Mouse (Mus musculus) monocyte, adult 5-6 weeks (primary cell): Measurements from ENCODE around the gene Mtmr2. TPM values are rescaled to one million over a fixed set of nuclear protein-coding genes. Genes with fewer than 3 reads are reported as not detected.

Experiments used
- total RNA-seq: library from RNA; stranded (forward); fragments of 200-1000, 200-491, 200-594 nt; gene quantifications from 3 replicates; pipeline ENCODE4 v1.2.3, GENCODE M21; 2017

The Mtmr2 gene
- total RNA-seq, 1 experiment from 2014 or later: 38.3 TPM

Other genes starting within 250 kb of the Mtmr2 start
- 51.4 to 62.9 TPM (median 54.6 TPM) in 3 replicates for gene Cep57, start 78.7 kb downstream of the Mtmr2 start, total RNA-seq
- gene Fam76b, start 79.3 kb downstream of the Mtmr2 start, total RNA-seq: 107 to 123 TPM (median 121 TPM) in 3 replicates